Mouse (Mus musculus): ENCODE data around the gene Gm11084. TPM values are rescaled to one million over a fixed set of nuclear protein-coding genes. Genes with fewer than 3 reads are reported as not detected.
"Not testable (repeated sequence)": the region's sequence is repeated elsewhere in the genome, so short reads cannot be mapped to it uniquely, and the experiment has no call there.

Gene Gm11084
- total RNA-seq (2015; ENCODE audit: low replicate concordance), result not detected in 2 replicates
- total RNA-seq (2017; ENCODE audit: low replicate concordance), result not detected in 2 replicates

- no peak for ATAC-seq (replicated peaks; ENCODE audit: low FRiP score, poor library complexity, severe bottlenecking)
Observed at GRCm38 (mm10) chr2:72986616-72987015, at the start of gene Gm11084. Gene Gm11084, minus strand, starts transcription at chr2:72986716.

GRCm38 (mm10) chr2:73031061-73032055, 44.8 kb upstream of the Gm11084 start:
- ATAC-seq (replicated peaks; ENCODE audit: low FRiP score, poor library complexity, severe bottlenecking), result no peak

GRCm38 (mm10) chr2:73029846-73030245, 43.3 kb upstream of the Gm11084 start:
- ATAC-seq (replicated peaks; ENCODE audit: low FRiP score, poor library complexity, severe bottlenecking), result no peak

- no peak for ATAC-seq (replicated peaks; ENCODE audit: low FRiP score, poor library complexity, severe bottlenecking)
Observed at GRCm38 (mm10) chr2:73028019-73028418, 41.5 kb upstream of the Gm11084 start.

GRCm38 (mm10) chr2:73027126-73027525, 40.6 kb upstream of the Gm11084 start:
- no peak for ATAC-seq (replicated peaks; ENCODE audit: low FRiP score, poor library complexity, severe bottlenecking)

- ATAC-seq (replicated peaks; ENCODE audit: low FRiP score, poor library complexity, severe bottlenecking), result peak; percentile 93
Observed at GRCm38 (mm10) chr2:73023803-73024202, 37.3 kb upstream of the Gm11084 start.

GRCm38 (mm10) chr2:73021046-73021445, 34.5 kb upstream of the Gm11084 start:
- ATAC-seq (replicated peaks; ENCODE audit: low FRiP score, poor library complexity, severe bottlenecking), result peak; percentile 70

GRCm38 (mm10) chr2:73019371-73020146, 33.0 kb upstream of the Gm11084 start:
- no peak for ATAC-seq (replicated peaks; ENCODE audit: low FRiP score, poor library complexity, severe bottlenecking)

GRCm38 (mm10) chr2:73014063-73014462, 27.5 kb upstream of the Gm11084 start:
- ATAC-seq (replicated peaks; ENCODE audit: low FRiP score, poor library complexity, severe bottlenecking), result not testable (repeated sequence)

- ATAC-seq (replicated peaks; ENCODE audit: low FRiP score, poor library complexity, severe bottlenecking), result no peak
Observed at GRCm38 (mm10) chr2:73012636-73013035, 26.1 kb upstream of the Gm11084 start.

- ATAC-seq (replicated peaks; ENCODE audit: low FRiP score, poor library complexity, severe bottlenecking), result no peak
Observed at GRCm38 (mm10) chr2:73007472-73007871, 21.0 kb upstream of the Gm11084 start.

- ATAC-seq (replicated peaks; ENCODE audit: low FRiP score, poor library complexity, severe bottlenecking), result no peak
Observed at GRCm38 (mm10) chr2:73005611-73006515, 19.3 kb upstream of the Gm11084 start.

GRCm38 (mm10) chr2:73003751-73004717, 17.5 kb upstream of the Gm11084 start:
- ATAC-seq (replicated peaks; ENCODE audit: low FRiP score, poor library complexity, severe bottlenecking), result peak; percentile 35

- ATAC-seq (replicated peaks; ENCODE audit: low FRiP score, poor library complexity, severe bottlenecking), result peak; percentile 51
Observed at GRCm38 (mm10) chr2:73003049-73003448, 16.5 kb upstream of the Gm11084 start.

GRCm38 (mm10) chr2:73002451-73002850, 15.9 kb upstream of the Gm11084 start:
- ATAC-seq (replicated peaks; ENCODE audit: low FRiP score, poor library complexity, severe bottlenecking), result peak; percentile 61

GRCm38 (mm10) chr2:73001994-73002393, 15.5 kb upstream of the Gm11084 start:
- peak; percentile 75 for ATAC-seq (replicated peaks; ENCODE audit: low FRiP score, poor library complexity, severe bottlenecking)

- no peak for ATAC-seq (replicated peaks; ENCODE audit: low FRiP score, poor library complexity, severe bottlenecking)
Observed at GRCm38 (mm10) chr2:73000194-73000593, 13.7 kb upstream of the Gm11084 start.

GRCm38 (mm10) chr2:72997586-72997985, 11.1 kb upstream of the Gm11084 start:
- no peak for ATAC-seq (replicated peaks; ENCODE audit: low FRiP score, poor library complexity, severe bottlenecking)

Measured in erythroid progenitor cell, adult 5-6 weeks (primary cell).